Mouse (Mus musculus) subcutaneous adipose tissue, adult 2 months (tissue): ENCODE results near the gene Dbn1. TPM values are rescaled to one million over a fixed set of nuclear protein-coding genes. Genes with fewer than 3 reads are reported as not detected.

ENCODE experiments used
- polyA plus RNA-seq: library from polyadenylated mRNA; depleted of rRNA; stranded (reverse); fragments of >200 nt; gene quantifications from 2 replicates; pipeline ENCODE4 v1.2.3, GENCODE M21; 2012; ENCODE audit warnings: low replicate concordance; rRNA removed

Dbn1 gene
- 49.7 and 91.1 TPM in 2 replicates for polyA plus RNA-seq

GRCm38 (mm10) chr13:55487578-55488498, at the start of gene Dbn1:
Dbn1 (minus strand) TSS chr13:55488111.

DNA sequence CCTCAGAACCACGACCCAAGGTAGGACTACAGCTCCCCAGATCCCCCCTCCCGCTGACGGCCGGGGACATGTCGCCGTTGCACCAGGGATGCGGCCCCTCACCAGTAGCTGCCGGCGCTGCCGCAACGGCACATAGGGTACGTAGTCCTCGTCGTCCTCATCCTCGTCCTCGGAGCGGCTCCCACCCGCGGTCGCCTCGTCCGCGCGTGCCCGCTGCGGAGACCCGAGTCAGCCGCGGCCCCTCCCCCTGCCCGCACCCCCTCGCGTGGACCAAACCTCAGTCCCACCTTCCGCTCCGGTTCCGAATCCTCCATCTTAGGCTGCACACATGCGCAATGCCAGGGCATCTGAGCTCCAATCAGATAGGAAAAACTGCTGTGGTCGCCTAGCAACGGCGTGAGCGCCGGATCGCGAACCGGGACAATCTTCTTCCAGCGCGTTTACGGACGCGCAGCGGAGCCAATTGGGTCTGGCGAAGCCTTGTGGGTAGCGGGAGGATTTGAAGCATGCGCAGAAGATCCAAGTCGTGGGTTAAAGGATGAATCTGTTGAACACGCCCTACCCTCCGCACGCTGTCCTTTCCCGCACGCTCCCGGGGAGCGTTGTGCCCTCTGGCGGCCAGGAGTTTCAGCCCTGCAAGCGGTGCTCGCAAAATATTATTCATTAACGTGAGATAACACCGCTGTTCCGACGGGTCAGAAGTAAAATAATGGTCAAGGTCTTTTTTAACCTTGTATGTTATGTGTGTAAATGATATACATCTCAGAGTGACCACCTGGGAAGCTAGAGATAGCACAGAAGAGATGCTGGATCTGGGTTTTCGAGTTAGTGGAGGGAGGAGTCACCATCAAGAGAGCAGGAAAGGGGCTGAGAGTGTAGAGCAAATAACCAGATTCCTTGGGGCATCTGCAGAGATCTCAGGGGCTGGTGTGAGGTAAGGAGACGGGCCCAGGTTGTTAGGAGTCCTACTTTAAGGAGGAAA, 48.6 kb upstream of the Dbn1 start, which contains the start of gene Ddx41:
Ddx41 (minus strand) TSS at position 465 of the 982 bp plus-strand sequence.

GRCm38 (mm10) chr13:55529198-55529915, 41.4 kb upstream of the Dbn1 start, which contains the start of gene Dok3:
Dok3 (minus strand) TSS chr13:55529296.

GRCm38 (mm10) chr13:55513111-55513748, 25.3 kb upstream of the Dbn1 start, which contains the start of gene Pdlim7:
Pdlim7 (minus strand) TSS chr13:55513676.

GRCm38 (mm10) chr13:55464027-55464884, 23.7 kb downstream of the Dbn1 start, which contains the start of gene Prr7:
Prr7 (plus strand) TSS chr13:55464267.

GRCm38 (mm10) chr13:55444937-55445315, 43.0 kb downstream of the Dbn1 start, which contains the start of gene Grk6:
Grk6 (plus strand) TSS chr13:55445072.

GRCm38 (mm10) chr13:55426613-55427012, 61.3 kb downstream of the Dbn1 start, which contains the start of gene F12:
F12 (minus strand) TSS chr13:55426793.

Other genes with a start within 250 kb of the Dbn1 start
- gene Prelid1, start 167.6 kb downstream of the Dbn1 start, polyA plus RNA-seq: 264 and 298 TPM in 2 replicates
- 66.9 and 86.0 TPM in 2 replicates for gene Rab24, start 166.2 kb downstream of the Dbn1 start, polyA plus RNA-seq
- 1.4 and 7.1 TPM in 2 replicates for gene Mxd3, start 158.3 kb downstream of the Dbn1 start, polyA plus RNA-seq
- 148 and 154 TPM in 2 replicates for gene Lman2, start 125.3 kb downstream of the Dbn1 start, polyA plus RNA-seq
- 3.7 and 5.4 TPM in 2 replicates for gene Rgs14, start 118.4 kb downstream of the Dbn1 start, polyA plus RNA-seq
- gene Slc34a1, start 89.9 kb downstream of the Dbn1 start, polyA plus RNA-seq: 0.05 TPM in 1 of 2 replicates, not detected in the other
- not detected in 2 replicates for gene Pfn3, start 72.9 kb downstream of the Dbn1 start, polyA plus RNA-seq
- 0.09 and 0.21 TPM in 2 replicates for gene F12, start 61.3 kb downstream of the Dbn1 start, polyA plus RNA-seq
- gene Grk6, start 43.0 kb downstream of the Dbn1 start, polyA plus RNA-seq: 63.0 and 79.9 TPM in 2 replicates
- gene Prr7, start 23.8 kb downstream of the Dbn1 start, polyA plus RNA-seq: 3.6 and 11.9 TPM in 2 replicates
- gene Pdlim7, start 25.6 kb upstream of the Dbn1 start, polyA plus RNA-seq: 80.1 and 240 TPM in 2 replicates
- 7.0 and 15.3 TPM in 2 replicates for gene Dok3, start 41.2 kb upstream of the Dbn1 start, polyA plus RNA-seq
- 44.3 and 75.9 TPM in 2 replicates for gene Ddx41, start 48.5 kb upstream of the Dbn1 start, polyA plus RNA-seq
- gene Fam193b, start 83.0 kb upstream of the Dbn1 start, polyA plus RNA-seq: 97.0 and 98.0 TPM in 2 replicates
- gene Tmed9, start 85.6 kb upstream of the Dbn1 start, polyA plus RNA-seq: 92.6 and 134 TPM in 2 replicates
- gene B4galt7, start 111.8 kb upstream of the Dbn1 start, polyA plus RNA-seq: 27.5 and 28.9 TPM in 2 replicates
- gene Caml, start 134.9 kb upstream of the Dbn1 start, polyA plus RNA-seq: 22.9 and 34.9 TPM in 2 replicates
- 9.8 and 17.6 TPM in 2 replicates for gene Ddx46, start 146.9 kb upstream of the Dbn1 start, polyA plus RNA-seq
- 26.4 and 44.2 TPM in 2 replicates for gene B230219D22Rik, start 205.0 kb upstream of the Dbn1 start, polyA plus RNA-seq
- gene Txndc15, start 226.5 kb upstream of the Dbn1 start, polyA plus RNA-seq: 54.7 and 71.2 TPM in 2 replicates
- gene Pcbd2, start 239.3 kb upstream of the Dbn1 start, polyA plus RNA-seq: 39.0 and 43.7 TPM in 2 replicates